12 mouse cellular contexts compared by ENCODE assay signal in the genomic region with DNA sequence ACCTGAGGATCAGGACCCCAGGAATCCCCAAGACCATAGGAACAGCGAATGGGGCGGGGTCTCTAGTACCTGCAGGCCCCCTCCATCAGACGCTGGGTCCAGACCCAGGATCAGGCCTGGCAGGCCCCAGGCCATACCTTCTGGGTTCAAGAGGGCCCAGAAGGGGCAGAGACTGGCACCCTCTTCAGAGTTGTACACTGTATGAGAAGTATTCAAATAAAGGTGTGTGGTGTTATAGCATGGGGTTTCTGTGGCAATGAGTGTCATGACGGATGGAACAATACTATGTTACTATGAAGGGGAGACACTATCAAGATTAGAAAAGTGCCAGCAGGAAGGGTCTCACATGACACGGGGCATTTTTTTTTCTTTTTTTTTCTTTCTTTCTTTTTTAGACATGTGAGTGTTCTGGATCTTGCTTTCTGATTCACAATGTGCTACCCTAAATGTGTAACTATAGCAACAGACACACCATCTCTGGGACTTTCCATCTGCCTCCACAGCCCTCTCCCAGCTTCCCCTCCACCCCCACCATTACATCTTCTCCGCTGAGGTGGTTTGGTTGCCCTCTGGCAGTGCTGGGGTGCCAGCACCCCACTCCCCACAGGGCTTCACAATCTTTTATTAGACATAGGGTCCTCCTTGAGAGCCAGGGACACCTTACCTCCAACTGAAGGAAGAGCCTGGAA. TPM values are rescaled to one million over a fixed set of nuclear protein-coding genes. Genes with fewer than 3 reads are reported as not detected.
A peak's percentile ranks its signal among the peaks of the same experiment; 100 is the strongest.
DNase-seq lines count a peak whose midpoint lies in the region.
"Had no signal": no experiment of that assay in that cellular context is flagged by ENCODE, and none has a peak within 500 bp of the region (broad histone marks: within the 10 kb centered on the region; RNA-seq: fewer than 3 reads in every experiment).

No protein-coding gene starts in this region.

- DNase-seq in layer of hippocampus, adult 18-20 months (ENCODE audit: low spot score in 2 of 2), result peak; percentile 59 to 78
- DNase-seq in layer of hippocampus, postnatal 10 days (ENCODE audit: low spot score in 2 of 2), result no peak
- DNase-seq in right cerebral cortex, adult 18-20 months, result peak; percentile 71
- DNase-seq in right cerebral cortex, postnatal 14 days, result no peak
- peak; percentile 81 for DNase-seq in brain, adult 2 months (ENCODE audit: low read depth, low spot score)
- DNase-seq in right cerebral cortex, postnatal 25 days, result peak; percentile 49
- DNase-seq in spleen, adult 12 weeks (ENCODE audit: low spot score), result no peak
- DNase-seq: liver, embryonic 13.5 days had no signal

RNA-seq across cellular contexts. Expression of a gene that starts 7.9 kb away (rescaled TPM):
- not detected for total RNA-seq in layer of hippocampus, adult 18-20 months (2021)
- total RNA-seq in layer of hippocampus, postnatal 10 days (2021), result not detected
- total RNA-seq: adrenal gland, postnatal 14 days; monocyte, adult 5-6 weeks had no signal

RNA-seq across cellular contexts. Expression of a gene that starts 19.2 kb away (rescaled TPM):
- total RNA-seq in layer of hippocampus, adult 18-20 months (2021), result 10 to 100 TPM; 17.2 to 22.4 TPM
- total RNA-seq in layer of hippocampus, postnatal 10 days (2021), result 1 to 10 TPM; 5.4 to 6.5 TPM
- total RNA-seq: G1E had no signal

RNA-seq across cellular contexts. Expression of a gene that starts 34.1 kb away (rescaled TPM):
- 100 to 1,000 TPM; 212 to 220 TPM for total RNA-seq in layer of hippocampus, adult 18-20 months (2021)
- total RNA-seq in layer of hippocampus, postnatal 10 days (2021), result 100 to 1,000 TPM; 162 to 169 TPM
- total RNA-seq: megakaryocyte progenitor cell, adult 5-6 weeks; monocyte, adult 5-6 weeks had no signal

Comparison
In these comparisons a context has a peak if more than half of its experiments do, and no peak if none do; other contexts are left out.
1. DNase-seq: peak in layer of hippocampus, adult 18-20 months (2 of 2), right cerebral cortex, adult 18-20 months (single experiment), brain, adult 2 months (single experiment) and right cerebral cortex, postnatal 25 days (single experiment); none in layer of hippocampus, postnatal 10 days (0 of 2), right cerebral cortex, postnatal 14 days (single experiment) and spleen, adult 12 weeks (single experiment).